Mouse (Mus musculus) C2C12 (cell line): ENCODE measurements around the gene Lasp1.
A peak's percentile ranks its signal among the peaks of the same experiment; 100 is the strongest.

Source experiments
- CTCF ChIP-seq: IDR thresholded peaks from one replicate; pipeline ENCODE4 v1.5.1; 2011; ENCODE audit not compliant: control insufficient read depth, insufficient read depth, insufficient read length
- MAX ChIP-seq: IDR thresholded peaks from one replicate; pipeline ENCODE4 v1.6.1; 2011; ENCODE audit warnings: mild to moderate bottlenecking, control low read depth

GRCm38 (mm10) chr11:97821401-97822064 is 22.7 kb downstream of the Lasp1 start:
- TF ChIP-seq CTCF (no peak), MAX (peak; percentile 10)
